Mouse (Mus musculus): ENCODE data around the gene 1700017B05Rik. TPM values are rescaled to one million over a fixed set of nuclear protein-coding genes. Genes with fewer than 3 reads are reported as not detected.

1700017B05Rik gene
- polyA plus RNA-seq, 1 experiment = 28.7 TPM

- Histone ChIP-seq H3K36me3 (ENCODE audit: control insufficient read depth, insufficient read depth, low read length) (no peaks in the 10 kb centered on the region), H3K4me1 (ENCODE audit: control insufficient read depth, insufficient read depth, insufficient read length, low read length) (no peaks in the 10 kb centered on the region), H3K4me3 (ENCODE audit: low read depth, low read length) (no peak within 1 kb of the TSS), H3K27ac (ENCODE audit: insufficient read depth, low read depth, low read length) (no peak within 1 kb of the TSS), H3K27me3 (ENCODE audit: control insufficient read depth, insufficient read depth, low read length) (no peaks in the 10 kb centered on the region)
- WGBS = 91% methylated on average over 2 of the region's 2 CpGs
- TF ChIP-seq CTCF (IDR thresholded peaks at IDR 0.05; ENCODE audit: extremely low read depth, insufficient read length, insufficient replicate concordance, low read depth, low read length) (no peak), POLR2A (IDR thresholded peaks at IDR 0.05; ENCODE audit: low read depth, low read length) (no peak)
These were observed 26.2 kb downstream of the 1700017B05Rik start, which contains the start of gene Trcg1 for GRCm38 (mm10) chr9:57236256-57236655. TSS of gene Trcg1 (plus strand) at chr9:57236556.

DNA sequence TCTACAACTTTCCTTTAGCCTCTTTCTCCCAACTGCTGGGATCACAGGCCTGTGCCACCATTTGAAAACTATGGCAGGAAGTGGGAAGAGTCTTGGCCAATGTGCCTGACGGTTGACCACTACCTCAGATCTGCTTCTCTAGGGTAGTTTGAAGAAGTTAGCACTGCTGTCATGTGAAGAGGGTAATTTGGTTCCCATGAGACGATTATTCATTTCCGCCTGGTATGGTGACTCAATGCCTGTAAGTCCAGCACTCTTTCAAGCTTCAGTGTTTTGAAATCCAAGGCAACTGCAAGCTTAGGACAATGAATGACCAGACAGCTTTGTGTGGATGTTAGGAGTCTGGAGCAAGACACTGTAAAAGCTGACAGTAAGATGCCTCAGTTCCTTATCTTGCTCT is 28.6 kb downstream of the 1700017B05Rik start:
- H3K27ac ChIP-seq (ENCODE audit: insufficient read depth, low read depth, low read length) = no peak overlapping the region
- no peaks in the 10 kb centered on the region for H3K36me3 ChIP-seq (ENCODE audit: control insufficient read depth, insufficient read depth, low read length)
- H3K4me3 ChIP-seq (ENCODE audit: low read depth, low read length) = no peak overlapping the region
- no peaks in the 10 kb centered on the region for H3K27me3 ChIP-seq (ENCODE audit: control insufficient read depth, insufficient read depth, low read length)
- H3K4me1 ChIP-seq (ENCODE audit: control insufficient read depth, insufficient read depth, insufficient read length, low read length) = 0 out of 2 replicates have a peak, but pooled peaks cover 4% of the 10 kb centered on the region
- WGBS = 87% methylated on average over 3 of the region's 3 CpGs
- TF ChIP-seq POLR2A (IDR thresholded peaks at IDR 0.05; ENCODE audit: low read depth, low read length) = no peak
- no peak for TF ChIP-seq CTCF (IDR thresholded peaks at IDR 0.05; ENCODE audit: extremely low read depth, insufficient read length, insufficient replicate concordance, low read depth, low read length)

DNA sequence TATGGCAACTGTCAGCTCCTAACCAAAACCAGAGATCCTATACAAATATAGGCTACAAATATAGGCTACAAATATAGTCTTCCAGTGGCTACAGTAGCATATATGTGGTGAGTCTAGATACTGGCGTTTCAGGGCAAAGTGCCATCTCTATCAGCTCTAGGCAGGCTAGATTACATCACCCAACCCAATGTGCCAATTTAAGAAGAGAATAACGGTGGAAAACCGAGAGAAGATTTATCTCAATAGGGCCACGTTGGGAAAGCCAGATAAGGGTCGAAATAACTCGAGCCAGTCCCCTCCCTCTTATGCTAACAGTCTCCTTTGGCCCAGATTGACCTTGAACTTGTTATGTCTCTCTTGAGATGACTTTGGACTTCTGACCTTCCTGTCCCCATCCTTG is 29.3 kb downstream of the 1700017B05Rik start:
- Histone ChIP-seq H3K4me1 (ENCODE audit: control insufficient read depth, insufficient read depth, insufficient read length, low read length) (0 out of 2 replicates have a peak, but pooled peaks cover 4% of the 10 kb centered on the region), H3K36me3 (ENCODE audit: control insufficient read depth, insufficient read depth, low read length) (no peaks in the 10 kb centered on the region), H3K27me3 (ENCODE audit: control insufficient read depth, insufficient read depth, low read length) (no peaks in the 10 kb centered on the region), H3K27ac (ENCODE audit: insufficient read depth, low read depth, low read length) (no peak overlapping the region), H3K4me3 (ENCODE audit: low read depth, low read length) (no peak overlapping the region)
- TF ChIP-seq CTCF (IDR thresholded peaks at IDR 0.05; ENCODE audit: extremely low read depth, insufficient read length, insufficient replicate concordance, low read depth, low read length) (no peak), POLR2A (IDR thresholded peaks at IDR 0.05; ENCODE audit: low read depth, low read length) (no peak)
- 33% methylated on average over 6 of the region's 6 CpGs for WGBS

GRCm38 (mm10) chr9:57232341-57232940 is 30.0 kb downstream of the 1700017B05Rik start:
- Histone ChIP-seq H3K36me3 (ENCODE audit: control insufficient read depth, insufficient read depth, low read length) (no peaks in the 10 kb centered on the region), H3K4me3 (ENCODE audit: low read depth, low read length) (no peak overlapping the region), H3K27ac (ENCODE audit: insufficient read depth, low read depth, low read length) (no peak overlapping the region), H3K4me1 (ENCODE audit: control insufficient read depth, insufficient read depth, insufficient read length, low read length) (0 out of 2 replicates have a peak, but pooled peaks cover 4% of the 10 kb centered on the region), H3K27me3 (ENCODE audit: control insufficient read depth, insufficient read depth, low read length) (no peaks in the 10 kb centered on the region)
- TF ChIP-seq POLR2A (IDR thresholded peaks at IDR 0.05; ENCODE audit: low read depth, low read length) = no peak
- TF ChIP-seq CTCF (IDR thresholded peaks at IDR 0.05; ENCODE audit: extremely low read depth, insufficient read length, insufficient replicate concordance, low read depth, low read length) = no peak
- 89% methylated on average over 5 of the region's 5 CpGs for WGBS

DNA sequence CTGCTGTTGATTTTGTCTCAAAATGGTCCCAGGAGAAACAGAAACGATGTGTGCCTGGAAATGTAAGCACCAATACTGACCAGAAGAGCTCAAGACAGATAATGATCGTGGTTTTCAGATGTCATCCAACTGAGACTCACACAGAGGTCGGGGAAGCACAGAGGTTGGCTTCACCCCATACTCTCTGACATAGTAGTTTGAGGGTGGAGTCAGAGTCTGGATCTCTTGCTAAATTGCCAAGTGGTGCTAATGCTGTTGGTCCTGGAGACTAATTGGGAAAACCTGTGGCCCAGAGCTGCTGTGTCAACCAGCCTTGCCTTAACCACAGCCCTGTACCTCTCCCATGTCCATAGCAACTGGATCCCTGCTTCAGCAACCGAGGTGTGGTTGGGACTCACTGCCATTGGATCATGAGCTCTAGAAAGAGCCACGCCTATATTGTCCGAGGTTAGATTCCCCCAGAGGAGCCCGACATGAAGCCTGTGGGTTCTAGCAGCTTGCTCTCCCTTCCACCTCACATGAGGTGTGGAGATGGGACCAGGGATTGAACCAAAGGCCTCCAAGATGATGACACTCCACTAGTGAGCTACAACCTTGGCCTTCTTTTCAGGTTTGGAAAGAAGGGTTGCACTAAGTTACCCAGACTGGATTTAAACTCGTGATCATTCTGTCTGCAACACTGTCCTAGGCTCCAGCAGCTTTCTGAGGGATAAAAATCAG is 30.7 kb downstream of the 1700017B05Rik start:
- 68% methylated on average over 8 of the region's 8 CpGs for WGBS

DNA sequence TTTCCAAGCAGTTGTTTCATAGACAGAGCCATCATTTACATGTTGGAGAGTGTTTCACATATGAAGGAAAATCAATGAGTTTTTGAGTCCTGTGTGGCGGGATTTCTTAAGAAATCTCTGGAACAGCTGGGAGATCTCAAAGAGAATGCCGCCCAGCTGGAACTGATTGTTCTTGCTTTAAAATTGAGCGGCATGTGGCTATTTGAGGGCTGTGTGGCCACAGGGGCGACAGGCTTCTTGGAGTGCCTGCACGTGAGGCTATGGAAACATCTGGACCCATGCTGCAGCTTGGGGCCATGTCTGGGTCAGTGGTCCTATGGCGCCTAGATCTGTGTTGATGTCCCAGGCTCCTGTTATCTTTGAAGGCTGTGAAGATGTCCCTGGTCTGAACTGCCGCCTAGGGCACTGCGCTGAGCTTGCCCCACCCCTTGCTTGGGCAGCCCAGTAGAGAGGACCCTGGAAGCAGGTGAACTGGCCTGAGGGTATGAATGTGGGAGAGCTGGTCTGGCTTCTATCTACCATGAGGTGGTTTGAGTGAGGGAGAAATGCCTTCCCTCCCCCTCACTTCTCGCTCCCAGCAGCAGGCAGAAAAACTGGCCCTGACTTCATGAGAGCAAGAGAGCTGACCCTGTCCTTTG is 32.1 kb downstream of the 1700017B05Rik start:
- Histone ChIP-seq H3K27me3 (ENCODE audit: control insufficient read depth, insufficient read depth, low read length) (no peaks in the 10 kb centered on the region), H3K27ac (ENCODE audit: insufficient read depth, low read depth, low read length) (no peak overlapping the region), H3K36me3 (ENCODE audit: control insufficient read depth, insufficient read depth, low read length) (no peaks in the 10 kb centered on the region), H3K4me1 (ENCODE audit: control insufficient read depth, insufficient read depth, insufficient read length, low read length) (peaks cover 4% of the 10 kb centered on the region; the same call in 1 of the 2 replicates), H3K4me3 (ENCODE audit: low read depth, low read length) (no peak overlapping the region)
- TF ChIP-seq POLR2A (IDR thresholded peaks at IDR 0.05; ENCODE audit: low read depth, low read length) (no peak), CTCF (IDR thresholded peaks at IDR 0.05; ENCODE audit: extremely low read depth, insufficient read length, insufficient replicate concordance, low read depth, low read length) (no peak)
- WGBS = 74% methylated on average over 9 of the region's 9 CpGs

More for the DNA sequence above, 30.7 kb downstream of the 1700017B05Rik start:
- H3K4me1 ChIP-seq (ENCODE audit: control insufficient read depth, insufficient read depth, insufficient read length, low read length) = 0 out of 2 replicates have a peak, but pooled peaks cover 4% of the 10 kb centered on the region
- no peak for TF ChIP-seq POLR2A (IDR thresholded peaks at IDR 0.05; ENCODE audit: low read depth, low read length)
- no peak for TF ChIP-seq CTCF (IDR thresholded peaks at IDR 0.05; ENCODE audit: extremely low read depth, insufficient read length, insufficient replicate concordance, low read depth, low read length)
- no peaks in the 10 kb centered on the region for H3K27me3 ChIP-seq (ENCODE audit: control insufficient read depth, insufficient read depth, low read length)
- H3K27ac ChIP-seq (ENCODE audit: insufficient read depth, low read depth, low read length) = no peak overlapping the region
- H3K4me3 ChIP-seq (ENCODE audit: low read depth, low read length) = no peak overlapping the region
- no peaks in the 10 kb centered on the region for H3K36me3 ChIP-seq (ENCODE audit: control insufficient read depth, insufficient read depth, low read length)

GRCm38 (mm10) chr9:57229726-57230125 is 32.7 kb downstream of the 1700017B05Rik start:
- Histone ChIP-seq H3K4me3 (ENCODE audit: low read depth, low read length) (no peak overlapping the region), H3K27ac (ENCODE audit: insufficient read depth, low read depth, low read length) (no peak overlapping the region), H3K27me3 (ENCODE audit: control insufficient read depth, insufficient read depth, low read length) (no peaks in the 10 kb centered on the region), H3K4me1 (ENCODE audit: control insufficient read depth, insufficient read depth, insufficient read length, low read length) (peaks cover 4% of the 10 kb centered on the region; the same call in 1 of the 2 replicates), H3K36me3 (ENCODE audit: control insufficient read depth, insufficient read depth, low read length) (no peaks in the 10 kb centered on the region)
- WGBS = 39% methylated on average over 4 of the region's 4 CpGs
- TF ChIP-seq POLR2A (IDR thresholded peaks at IDR 0.05; ENCODE audit: low read depth, low read length) = no peak
- TF ChIP-seq CTCF (IDR thresholded peaks at IDR 0.05; ENCODE audit: extremely low read depth, insufficient read length, insufficient replicate concordance, low read depth, low read length) = no peak

Measured in small intestine, adult 2 months (tissue).